Mouse (Mus musculus) G1E (cell line): Measurements from ENCODE around the gene Olfr1098.

ENCODE experiments used
- CTCF ChIP-seq: IDR thresholded peaks from 2 replicates; pipeline ENCODE4 v1.5.1; 2012; ENCODE audit warnings: low read depth, low read length, inconsistent platforms, mixed read lengths
- GATA2 ChIP-seq: IDR thresholded peaks from 2 replicates; pipeline ENCODE4 v1.6.1; 2012; ENCODE audit warnings: low read depth, low read length, inconsistent platforms, borderline replicate concordance

GRCm38 (mm10) chr2:86960593-86960992, 36.2 kb upstream of the Olfr1098 start, which contains the start of gene Olfr1099:
- TF ChIP-seq CTCF (no peak), GATA2 (no peak)
